Mouse (Mus musculus) embryo, embryonic 11 days (tissue): Measurements from ENCODE around the gene Hs3st4.

Experiments used
- DNase-seq: peaks from one replicate; pipeline ENCODE4 v3.0.0-alpha.2; 2015

Hs3st4 gene

DNA sequence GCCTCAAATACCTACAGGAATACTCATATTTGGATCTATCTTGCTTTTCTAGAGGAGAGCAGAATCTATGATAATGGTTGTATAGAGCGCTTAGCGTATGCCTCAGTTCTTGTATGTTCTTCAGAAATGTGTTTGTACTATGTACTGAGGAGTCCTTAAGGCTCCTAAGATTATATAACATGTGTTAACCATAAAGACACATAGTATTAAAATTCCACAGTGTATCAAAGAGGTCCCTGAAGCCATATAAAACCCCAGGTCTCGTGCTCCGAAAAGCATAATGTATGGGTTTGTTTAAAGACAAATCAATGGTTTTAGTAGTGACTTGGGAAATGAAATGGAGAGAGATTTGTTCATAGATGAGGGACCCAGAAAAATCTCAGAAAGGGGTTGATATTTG, 371.4 kb downstream of the Hs3st4 start:
- no peak for DNase-seq

DNA sequence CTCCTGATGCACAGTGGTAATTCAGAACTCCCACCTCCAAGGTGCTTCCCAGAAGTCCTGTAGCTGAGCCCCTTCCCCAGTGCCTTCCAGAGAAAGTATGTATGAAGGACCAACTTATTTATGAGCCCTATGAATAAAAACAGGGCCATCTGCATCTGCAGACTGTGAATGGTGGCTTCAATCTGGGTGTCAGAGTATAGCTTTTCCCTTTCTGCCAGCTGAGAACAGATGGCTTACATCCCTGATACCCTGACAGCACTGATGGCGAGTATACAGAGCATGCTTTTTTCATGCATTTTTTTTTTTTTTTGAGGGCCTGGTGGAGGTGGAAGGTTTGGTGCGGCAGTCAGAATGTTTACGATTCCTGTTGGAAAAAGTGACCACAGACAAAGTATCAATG, 375.4 kb downstream of the Hs3st4 start:
- DNase-seq, result no peak

DNA sequence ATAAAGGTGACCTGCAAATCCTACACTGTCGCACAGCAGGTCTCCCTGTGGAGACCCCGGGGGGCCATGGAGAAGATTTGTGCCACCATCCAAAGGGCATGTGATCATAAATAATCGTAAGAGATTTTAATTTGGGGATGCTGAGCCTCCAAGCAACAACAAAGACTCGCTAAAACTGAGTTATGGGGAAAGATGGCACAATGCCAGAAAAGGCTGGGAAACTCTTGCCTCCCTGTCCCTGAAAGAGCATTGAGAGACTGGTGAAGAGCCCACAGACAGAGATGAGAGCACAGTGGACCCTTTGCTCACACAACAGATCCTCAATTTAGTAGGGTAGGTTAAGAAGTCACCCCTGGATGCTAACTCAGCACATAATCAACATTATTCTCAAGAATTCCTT, 377.2 kb downstream of the Hs3st4 start:
- DNase-seq, result no peak

DNA sequence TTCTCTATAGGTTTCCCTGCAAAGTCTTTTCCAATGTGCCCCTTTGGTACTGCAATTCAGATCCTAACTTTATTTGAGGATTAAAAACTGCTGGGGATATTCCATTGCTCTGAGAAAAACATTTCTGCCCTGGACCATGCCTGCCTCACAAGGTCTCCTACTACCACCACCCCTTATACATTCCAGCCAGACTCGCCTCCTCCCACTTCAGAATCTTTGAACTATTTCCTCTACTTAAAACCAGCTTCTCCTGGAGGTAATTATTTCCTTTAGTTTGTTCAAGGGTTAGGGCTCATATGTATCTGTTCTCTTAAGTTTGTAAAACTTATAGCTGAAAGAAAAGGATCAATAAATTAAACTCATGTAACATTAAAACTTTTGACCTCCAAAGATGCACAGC, 389.6 kb downstream of the Hs3st4 start:
- no peak for DNase-seq

DNA sequence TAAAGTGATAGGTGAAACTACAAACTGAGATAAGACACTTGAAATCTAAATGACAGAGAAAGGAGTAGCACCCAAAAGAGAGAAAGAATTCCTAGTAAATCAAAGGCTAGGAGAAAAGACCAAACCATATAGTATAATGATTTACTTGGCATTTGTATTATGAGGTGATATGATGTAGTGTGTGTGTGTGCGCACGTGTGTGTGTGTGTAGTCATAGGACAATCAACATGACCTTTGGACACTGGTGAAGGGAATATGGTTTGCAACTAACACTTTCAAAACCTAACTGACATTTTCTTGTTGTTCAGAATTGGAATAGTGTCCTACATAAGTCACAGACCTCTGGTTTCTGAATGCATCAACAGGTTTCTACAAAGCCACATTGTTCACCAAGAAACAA, 390.0 kb downstream of the Hs3st4 start:
- DNase-seq, result no peak

DNA sequence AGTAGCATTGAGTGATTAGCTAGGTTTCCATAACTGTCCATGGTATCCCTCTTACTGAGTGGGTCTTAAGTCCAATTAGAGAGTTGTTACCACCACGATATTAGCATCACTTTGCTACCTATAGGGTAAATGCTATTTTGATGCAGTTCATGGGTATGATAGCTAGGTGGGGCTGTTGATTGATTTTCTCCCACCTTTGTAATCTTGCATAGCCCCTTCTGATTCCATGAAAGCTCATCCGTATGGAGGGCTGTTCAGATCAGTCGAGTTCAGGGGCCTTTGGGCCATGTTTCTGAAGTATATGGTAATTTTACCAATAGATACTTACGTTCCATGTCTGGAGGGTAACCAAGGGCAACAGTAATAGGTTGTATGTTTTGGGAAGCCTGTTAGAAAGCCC, 400.8 kb downstream of the Hs3st4 start:
- peak; percentile 46 for DNase-seq

DNA sequence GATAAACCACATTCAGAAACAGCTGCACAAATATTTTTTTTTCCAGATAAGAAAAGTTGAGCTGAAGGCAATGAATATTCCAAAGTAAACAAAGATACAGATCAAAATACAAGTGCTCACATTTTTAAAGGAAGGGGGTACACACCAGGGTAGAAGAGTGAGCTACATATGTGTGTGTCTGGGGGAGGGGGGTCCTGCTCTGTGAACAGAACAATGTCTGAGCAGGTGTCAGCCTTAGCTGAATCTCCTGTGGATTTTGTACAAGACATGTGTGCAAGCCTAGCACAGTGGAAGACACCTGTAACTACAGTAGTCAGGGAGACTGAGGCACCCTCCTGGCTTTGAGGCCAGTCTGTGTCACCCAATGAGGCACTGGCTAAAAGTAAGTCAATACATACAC, 416.5 kb downstream of the Hs3st4 start:
- no peak for DNase-seq

DNA sequence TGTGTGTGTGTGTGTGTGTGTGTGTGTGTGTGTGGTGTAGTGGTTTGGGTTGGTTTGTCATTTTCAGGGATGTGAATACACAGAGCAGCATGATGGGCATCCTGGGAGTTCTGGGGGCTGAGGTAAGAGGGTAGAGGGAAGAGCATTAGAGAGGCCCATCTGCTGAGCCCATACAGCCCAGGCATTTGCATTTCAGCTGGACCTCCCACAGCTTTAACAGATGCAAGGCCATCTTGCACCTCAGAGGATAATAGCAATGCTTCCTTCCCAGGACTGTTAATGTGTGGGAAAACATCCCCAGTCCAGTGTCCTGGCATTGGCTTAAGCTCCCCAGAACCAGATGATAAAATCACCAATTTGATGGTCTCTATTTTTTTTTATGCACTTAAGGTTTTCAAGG, 444.3 kb downstream of the Hs3st4 start:
- DNase-seq, result no peak
